Mouse (Mus musculus) forebrain, embryonic 16.5 days (tissue): ENCODE measurements around the gene Gucy1b2. TPM values are rescaled to one million over a fixed set of nuclear protein-coding genes. Genes with fewer than 3 reads are reported as not detected.

Source experiments
- ATAC-seq: fragments of 200-750 bp; cut with Nextera tagmentation; 2 replicates; pipeline ENCODE4 v1.8.0; 2017; ENCODE audit warnings: mild to moderate bottlenecking, moderate library complexity
- H3K27ac ChIP-seq: fragments of 300-500 bp; sonication (generic); 2 replicates; pipeline ENCODE4 v1.5.1; 2014; ENCODE audit warnings: low read length, control low read depth
- H3K27me3 ChIP-seq: fragments of 300-500 bp; sonication (generic); replicated peaks from 2 replicates; pipeline ENCODE4 v1.6.1; 2014; ENCODE audit warnings: low read length; ENCODE audit not compliant: control insufficient read depth, insufficient read depth
- H3K36me3 ChIP-seq: fragments of 300-500 bp; sonication (generic); 2 replicates; pipeline ENCODE4 v1.6.1; 2014; ENCODE audit not compliant: control insufficient read depth, insufficient read depth
- H3K4me1 ChIP-seq: fragments of 300-500 bp; sonication (generic); replicated peaks from 2 replicates; pipeline ENCODE4 v1.6.1; 2014; ENCODE audit warnings: low read length; ENCODE audit not compliant: control insufficient read depth, insufficient read depth
- H3K4me2 ChIP-seq: fragments of 300-500 bp; sonication (generic); 2 replicates; pipeline ENCODE4 v1.6.1; 2014; ENCODE audit warnings: mild to moderate bottlenecking, low read length, control low read depth
- H3K4me3 ChIP-seq: fragments of 300-500 bp; sonication (generic); replicated peaks from 2 replicates; pipeline ENCODE4 v1.5.1; 2014; ENCODE audit warnings: mild to moderate bottlenecking, low read length, control low read depth
- H3K9ac ChIP-seq: fragments of 300-500 bp; sonication (generic); replicated peaks from 2 replicates; pipeline ENCODE4 v1.6.1; 2014; ENCODE audit warnings: low read depth, low read length, control low read depth
- H3K9me3 ChIP-seq: fragments of 300-500 bp; sonication (generic); 2 replicates; pipeline ENCODE4 v1.6.1; 2016; ENCODE audit warnings: low read length; ENCODE audit not compliant: control insufficient read depth
- WGBS: fragments of 180-500 bp; shearing (Covaris S2); extraction: QIAGEN DNeasy Blood & Tissue Kit; methylation state at CpG from one replicate; pipeline ENCODE4 v1.1.7; 2014; 5-methylcytosine and 5-hydroxymethylcytosine counted together
- polyA plus RNA-seq: library from polyadenylated mRNA; unstranded; fragments of >200 nt; fragmentation: Nextera tagmentation; extraction: Ambion mirVana; gene quantifications from 2 replicates; pipeline ENCODE4 v1.2.1, GENCODE M21; 2015

The Gucy1b2 gene
- polyA plus RNA-seq, 1 experiment from 2014 or later, result 2.7 TPM

DNA sequence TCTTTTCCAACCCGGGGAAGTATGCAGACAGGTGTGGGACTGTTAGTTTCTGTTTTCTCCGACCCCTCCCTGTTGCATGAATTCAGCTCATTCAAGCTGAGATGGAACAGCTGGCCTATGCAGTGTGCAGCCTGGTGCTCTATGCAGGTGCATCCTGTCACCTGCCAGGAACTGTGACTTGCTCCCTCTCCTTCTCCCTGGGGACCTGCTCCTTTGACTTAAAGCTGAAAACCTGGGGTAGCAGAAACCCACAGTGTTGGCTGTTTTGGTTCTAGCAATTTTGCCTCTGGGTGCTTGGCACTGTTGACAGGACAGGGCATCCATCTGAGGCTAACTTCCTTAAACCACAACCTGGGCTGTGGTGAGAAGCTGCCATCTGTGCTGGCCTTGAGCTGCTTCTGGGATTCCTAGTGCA lies 30.8 kb downstream of the Gucy1b2 start:
- Histone ChIP-seq H3K27ac (no peak overlapping the region), H3K4me2 (no peak overlapping the region), H3K36me3 (no peaks in the 10 kb centered on the region), H3K9me3 (no peaks in the 10 kb centered on the region), H3K9ac (no peak overlapping the region), H3K4me1 (no peaks in the 10 kb centered on the region; the same call in 1 of the 2 replicates), H3K27me3 (no peaks in the 10 kb centered on the region), H3K4me3 (no peak overlapping the region)
- WGBS, result 46% methylated on average over 2 of the region's 2 CpGs
- ATAC-seq, result peak; percentile 57; the same call in 1 of the 2 replicates

GRCm38 (mm10) chr14:62422265-62422664 lies 33.8 kb downstream of the Gucy1b2 start:
- no peaks in the 10 kb centered on the region for H3K27me3 ChIP-seq
- H3K27ac ChIP-seq, result no peak overlapping the region
- no peaks in the 10 kb centered on the region for H3K36me3 ChIP-seq
- 43% methylated on average over 4 of the region's 4 CpGs for WGBS
- no peak overlapping the region for H3K4me2 ChIP-seq
- ATAC-seq, result no peak
- no peaks in the 10 kb centered on the region for H3K9me3 ChIP-seq
- no peak overlapping the region for H3K9ac ChIP-seq
- no peak overlapping the region for H3K4me3 ChIP-seq
- H3K4me1 ChIP-seq, result peaks cover 5% of the 10 kb centered on the region

DNA sequence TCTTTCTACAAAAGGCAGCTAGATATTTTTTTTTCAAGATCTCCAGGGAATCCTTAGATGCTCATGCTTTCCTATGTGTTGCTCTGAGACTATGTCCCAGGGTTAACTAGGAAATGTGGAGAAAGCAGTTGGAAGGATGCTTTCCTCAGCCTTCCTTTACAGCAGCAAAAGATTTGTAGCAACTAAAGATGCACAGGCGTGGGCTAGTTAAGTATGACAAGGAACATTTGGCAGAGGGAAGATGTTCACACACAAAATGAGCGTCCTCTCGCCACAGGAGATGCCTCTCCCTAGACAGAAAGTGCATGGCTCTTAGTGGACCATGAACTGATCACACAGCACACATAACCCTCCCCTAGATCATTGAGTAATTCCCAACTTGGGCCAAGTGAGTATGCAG lies 38.6 kb downstream of the Gucy1b2 start:
- H3K9me3 ChIP-seq, result 0 out of 2 replicates have a peak, but pooled peaks cover under 1% of the 10 kb centered on the region
- no peak for ATAC-seq
- H3K4me3 ChIP-seq, result no peak overlapping the region
- H3K27me3 ChIP-seq, result no peaks in the 10 kb centered on the region
- no peaks in the 10 kb centered on the region for H3K36me3 ChIP-seq
- 78% methylated on average over 3 of the region's 3 CpGs for WGBS
- no peak overlapping the region for H3K9ac ChIP-seq
- H3K4me2 ChIP-seq, result no peak overlapping the region
- H3K4me1 ChIP-seq, result peaks cover 29% of the 10 kb centered on the region
- peak overlapping the region; percentile 96 for H3K27ac ChIP-seq

- H3K9me3 ChIP-seq, result 0 out of 2 replicates have a peak, but pooled peaks cover 5% of the 10 kb centered on the region
- no peak overlapping the region for H3K4me3 ChIP-seq
- peaks cover 29% of the 10 kb centered on the region for H3K4me1 ChIP-seq
- peak overlapping the region; percentile 96 for H3K27ac ChIP-seq
- no peaks in the 10 kb centered on the region for H3K27me3 ChIP-seq
- peak; percentile 82 for ATAC-seq
- WGBS, result 3% methylated on average over 1 of the region's 1 CpGs
- no peaks in the 10 kb centered on the region for H3K36me3 ChIP-seq
- 0 out of 2 replicates have a peak overlapping the region, but pooled peaks have one; percentile 30 for H3K9ac ChIP-seq
- peak overlapping the region; percentile 19; the same call in 1 of the 2 replicates for H3K4me2 ChIP-seq
Observed at GRCm38 (mm10) chr14:62416742-62417134, 39.4 kb downstream of the Gucy1b2 start.

GRCm38 (mm10) chr14:62416007-62416741 lies 39.9 kb downstream of the Gucy1b2 start:
- Histone ChIP-seq H3K9ac (peak overlapping the region; percentile 30; the same call in 1 of the 2 replicates), H3K27ac (peak overlapping the region; percentile 96), H3K27me3 (no peaks in the 10 kb centered on the region), H3K4me2 (peak overlapping the region; percentile 19; the same call in 1 of the 2 replicates), H3K36me3 (no peaks in the 10 kb centered on the region), H3K4me1 (peaks cover 29% of the 10 kb centered on the region), H3K9me3 (0 out of 2 replicates have a peak, but pooled peaks cover 5% of the 10 kb centered on the region), H3K4me3 (no peak overlapping the region)
- WGBS, result 5% methylated on average over 7 of the region's 7 CpGs
- ATAC-seq, result peak; percentile 94

GRCm38 (mm10) chr14:62395346-62395745 lies 60.7 kb downstream of the Gucy1b2 start:
- H3K9me3 ChIP-seq, result no peaks in the 10 kb centered on the region
- H3K4me3 ChIP-seq, result no peak overlapping the region
- peaks cover 19% of the 10 kb centered on the region for H3K4me1 ChIP-seq
- H3K9ac ChIP-seq, result no peak overlapping the region
- no peak overlapping the region for H3K4me2 ChIP-seq
- 89% methylated on average over 2 of the region's 2 CpGs for WGBS
- H3K27me3 ChIP-seq, result no peaks in the 10 kb centered on the region
- ATAC-seq, result no peak
- H3K36me3 ChIP-seq, result no peaks in the 10 kb centered on the region
- no peak overlapping the region for H3K27ac ChIP-seq

DNA sequence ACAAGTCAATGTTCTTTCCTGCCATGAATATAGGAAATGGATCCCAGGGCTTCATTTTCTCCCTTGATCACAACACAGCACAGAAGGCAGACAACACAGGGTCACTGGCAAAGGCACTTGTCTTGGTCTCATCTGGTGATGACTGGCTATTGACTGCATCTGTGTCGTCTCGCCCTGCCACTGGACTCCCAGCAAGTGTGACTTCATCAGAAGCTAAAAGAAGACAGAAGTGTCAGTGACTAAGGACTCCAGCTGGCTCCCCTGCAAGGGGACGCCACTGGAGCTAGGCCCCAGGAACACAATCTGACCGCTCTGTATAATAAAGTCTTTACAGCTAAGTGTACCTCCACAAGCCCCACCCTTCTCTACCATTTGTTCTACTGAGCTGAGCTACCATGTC lies 63.3 kb downstream of the Gucy1b2 start:
- Histone ChIP-seq H3K36me3 (no peaks in the 10 kb centered on the region), H3K27me3 (no peaks in the 10 kb centered on the region), H3K4me2 (no peak overlapping the region), H3K4me3 (no peak overlapping the region), H3K27ac (no peak overlapping the region), H3K9me3 (no peaks in the 10 kb centered on the region), H3K4me1 (peaks cover 36% of the 10 kb centered on the region), H3K9ac (no peak overlapping the region)
- no peak for ATAC-seq
- 69% methylated on average over 4 of the region's 4 CpGs for WGBS

DNA sequence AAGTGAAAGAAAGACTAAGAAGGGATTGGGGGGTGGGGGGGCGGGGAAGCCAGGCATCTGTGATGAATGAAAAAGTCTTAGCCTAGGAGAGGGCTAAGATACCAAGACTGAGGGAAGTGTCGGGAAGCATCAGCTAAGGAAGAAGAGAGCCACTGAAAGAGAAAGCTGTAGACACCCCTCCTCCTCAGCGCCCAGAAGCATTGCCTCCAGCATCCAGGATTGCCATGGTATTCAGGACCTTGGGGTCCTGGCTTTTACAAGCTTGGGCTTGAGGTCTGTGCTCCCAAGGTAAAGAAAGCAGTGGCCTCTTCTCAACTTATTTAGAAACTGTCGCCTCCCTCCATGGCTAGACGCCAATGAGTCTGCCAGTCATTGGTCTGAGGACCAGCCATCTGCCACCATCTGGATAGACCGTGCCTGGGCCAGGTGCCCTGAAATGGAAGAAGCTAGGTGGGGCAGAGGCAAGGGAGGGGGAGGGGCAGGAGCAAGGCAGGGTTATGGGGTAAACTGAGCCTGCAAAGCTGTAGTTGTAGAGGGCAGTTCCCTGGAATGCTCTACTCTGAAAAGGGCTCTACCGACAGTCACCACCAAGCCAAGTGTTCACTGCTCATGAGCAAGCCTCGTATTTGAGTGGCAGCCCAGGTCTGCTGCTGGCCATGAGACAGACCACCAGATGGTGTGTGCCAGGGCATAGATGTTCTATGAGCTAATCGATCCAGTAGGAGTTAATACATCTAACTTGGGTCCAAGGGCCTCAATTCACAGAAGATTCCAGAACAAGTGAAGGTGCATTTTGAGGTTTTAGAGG lies 66.2 kb downstream of the Gucy1b2 start:
- Histone ChIP-seq H3K27me3 (no peaks in the 10 kb centered on the region), H3K4me3 (no peak overlapping the region), H3K36me3 (no peaks in the 10 kb centered on the region), H3K9ac (no peak overlapping the region), H3K4me2 (peak overlapping the region; percentile 21; the same call in 1 of the 2 replicates), H3K9me3 (peaks cover 3% of the 10 kb centered on the region; the same call in 1 of the 2 replicates), H3K4me1 (peaks cover 27% of the 10 kb centered on the region), H3K27ac (peak overlapping the region; percentile 76)
- ATAC-seq, result peak; percentile 63
- WGBS, result 25% methylated on average over 9 of the region's 9 CpGs

DNA sequence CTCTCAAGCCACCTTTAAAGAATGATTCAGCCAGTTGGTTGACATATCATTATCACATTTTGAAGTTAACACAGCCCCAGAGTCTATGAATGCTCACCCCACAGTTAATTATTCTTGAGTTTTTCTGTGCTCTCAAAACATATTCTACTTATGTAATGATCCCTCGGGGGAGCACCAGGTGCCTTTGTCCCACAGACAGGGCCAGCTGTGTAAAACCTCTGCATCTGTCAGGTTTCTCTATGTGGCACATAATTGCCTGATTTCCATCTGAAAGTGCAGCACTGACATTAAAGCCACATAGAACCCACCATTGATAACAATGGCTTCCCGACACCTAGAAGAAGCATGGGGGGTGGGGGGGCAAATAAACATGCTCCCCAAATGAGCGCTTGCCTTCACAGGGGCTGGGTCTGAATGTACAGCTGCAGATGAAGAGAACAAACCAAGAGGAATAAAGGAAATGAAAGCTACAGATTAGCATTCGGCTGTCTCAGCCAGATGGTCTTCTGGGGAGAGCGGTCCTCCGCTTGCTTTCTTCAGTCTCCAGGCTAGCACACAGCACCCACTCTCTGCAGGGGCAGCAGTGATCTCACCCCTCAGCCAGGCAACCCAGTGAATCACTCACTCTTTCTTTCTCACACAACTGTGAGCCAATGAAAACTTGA lies 66.9 kb downstream of the Gucy1b2 start:
- H3K9me3 ChIP-seq, result peaks cover 3% of the 10 kb centered on the region; the same call in 1 of the 2 replicates
- peak; percentile 94 for ATAC-seq
- peak overlapping the region; percentile 76 for H3K27ac ChIP-seq
- peaks cover 27% of the 10 kb centered on the region for H3K4me1 ChIP-seq
- H3K27me3 ChIP-seq, result no peaks in the 10 kb centered on the region
- no peaks in the 10 kb centered on the region for H3K36me3 ChIP-seq
- 6% methylated on average over 6 of the region's 6 CpGs for WGBS
- H3K4me3 ChIP-seq, result no peak overlapping the region
- H3K4me2 ChIP-seq, result peak overlapping the region; percentile 27; the same call in 1 of the 2 replicates
- no peak overlapping the region for H3K9ac ChIP-seq
